Mouse (Mus musculus): Measurements from ENCODE around the gene Eif2b3.

- TF ChIP-seq TCF12 (IDR thresholded peaks at IDR 0.05; ENCODE audit: insufficient read depth, poor library complexity, severe bottlenecking): no peak
- TF ChIP-seq CEBPB (IDR thresholded peaks at IDR 0.05; ENCODE audit: insufficient read depth, poor library complexity, severe bottlenecking): peak; percentile 73
- TF ChIP-seq MAX (IDR thresholded peaks at IDR 0.05; ENCODE audit: low read depth): no peak
- peak in 1 of 3 experiments; percentile 16 for TF ChIP-seq MYOD1 (IDR thresholded peaks at IDR 0.05; ENCODE audit: control insufficient read depth in 1 of 3, insufficient read length in 2 of 3, low read depth in 2 of 3)
- no peak for TF ChIP-seq USF1 (IDR thresholded peaks at IDR 0.05; ENCODE audit: low read depth)
- peak; percentile 96 for TF ChIP-seq POLR2A (IDR thresholded peaks at IDR 0.05; ENCODE audit: insufficient read length, low read depth)
- no peak for TF ChIP-seq REST (IDR thresholded peaks at IDR 0.05; ENCODE audit: insufficient read depth, insufficient read length)
- no peak for TF ChIP-seq TCF3 (IDR thresholded peaks at IDR 0.05; ENCODE audit: insufficient read length, low read depth)
Measured at GRCm38 (mm10) chr4:117133817-117134600, 114.8 kb downstream of the Eif2b3 start, which contains the start of gene Plk3.
